Mouse (Mus musculus): ENCODE data around the gene Nsun4. TPM values are rescaled to one million over a fixed set of nuclear protein-coding genes. Genes with fewer than 3 reads are reported as not detected.
A peak's percentile ranks its signal among the peaks of the same experiment; 100 is the strongest.

The Nsun4 gene
- total and polyA plus RNA-seq, 3 experiments, result 11.8 to 14.9 TPM; not detected in 1

DNA sequence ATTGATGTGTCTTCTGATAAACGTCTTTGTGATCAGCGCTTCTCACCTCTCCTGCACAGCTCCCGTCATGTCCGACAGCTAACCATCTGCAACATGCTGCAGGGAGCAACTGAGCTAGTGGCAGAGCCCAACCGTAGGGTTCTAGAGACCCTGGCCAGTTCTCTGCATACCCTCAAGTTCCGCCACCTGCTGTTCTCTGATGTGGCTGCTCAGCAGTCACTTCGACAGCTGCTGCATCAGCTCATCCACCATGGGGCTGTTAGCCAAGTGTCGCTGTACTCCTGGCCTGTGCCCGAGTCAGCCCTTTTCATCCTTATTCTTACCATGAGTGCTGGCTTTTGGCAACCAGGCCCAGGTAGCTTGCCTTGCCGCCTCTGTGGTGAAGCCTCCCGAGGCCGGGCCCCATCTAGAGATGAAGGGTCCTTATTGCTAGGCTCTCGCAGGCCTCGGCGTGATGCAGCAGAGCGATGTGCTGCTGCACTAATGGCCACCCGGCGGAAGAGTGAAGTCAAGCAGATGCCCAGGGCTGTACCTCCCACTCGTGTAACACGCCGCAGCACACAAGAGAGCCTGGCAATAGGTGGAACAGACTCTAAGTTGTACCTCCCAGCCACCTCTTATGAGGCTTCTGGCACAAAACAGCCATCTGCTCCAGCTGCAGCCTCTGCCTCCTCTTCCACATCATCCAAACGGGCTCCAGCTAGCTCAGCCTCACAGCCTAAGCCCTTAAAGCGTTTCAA lies 35.0 kb upstream of the Nsun4 start:
- Histone ChIP-seq H3K4me1 (ENCODE audit: control insufficient read depth in 1 of 2, insufficient read depth in 2 of 2, low read length in 2 of 2) (no peaks in the 10 kb centered on the region), H3K27ac (ENCODE audit: control insufficient read depth, low read depth, low read length) (no peak overlapping the region), H3K36me3 (ENCODE audit: control insufficient read depth in 1 of 2, insufficient read depth in 2 of 2, low read length in 2 of 2) (peaks cover 0 to 12% of the 10 kb centered on the region in 2 experiments; a peak in 2 of 4 replicates), H3K9me3 (replicated peaks; ENCODE audit: insufficient read depth, low read length) (no peaks in the 10 kb centered on the region), H3K27me3 (ENCODE audit: control insufficient read depth in 1 of 2, insufficient read depth in 2 of 2, low read length in 2 of 2) (no peaks in the 10 kb centered on the region), H3K9ac (ENCODE audit: control insufficient read depth, low read depth, low read length, poor library complexity, severe bottlenecking) (no peak overlapping the region), H3K4me3 (ENCODE audit: control insufficient read depth in 1 of 2, insufficient read depth in 1 of 2, low read depth in 2 of 2, low read length in 2 of 2) (no peak overlapping the region), H3K79me2 (ENCODE audit: control insufficient read depth, insufficient read depth, low read length, poor library complexity) (no peaks in the 10 kb centered on the region)
- no peak for DNase-seq (ENCODE audit: low read depth, low spot score)
- no peak; the same call in 1 of the 2 replicates for TF ChIP-seq ZMIZ1 (IDR thresholded peaks at IDR 0.05; ENCODE audit: low read depth, low read length)
- TF ChIP-seq SMC3 (IDR thresholded peaks at IDR 0.05; ENCODE audit: low read depth, low read length), result no peak
- TF ChIP-seq POLR2A (IDR thresholded peaks at IDR 0.05; ENCODE audit: control insufficient read depth in 1 of 2, insufficient read depth in 1 of 2, low read depth in 1 of 2, low read length in 2 of 2, poor library complexity in 1 of 2), result no peak
- no peak for TF ChIP-seq ZC3H11A (IDR thresholded peaks at IDR 0.05; ENCODE audit: low read depth, low read length)
- TF ChIP-seq MEF2A (IDR thresholded peaks at IDR 0.05; ENCODE audit: extremely low read depth, insufficient replicate concordance, low read depth, low read length, poor library complexity, severe bottlenecking), result no peak
- TF ChIP-seq CHD1 (IDR thresholded peaks at IDR 0.05; ENCODE audit: low read depth, low read length), result no peak
- TF ChIP-seq ZNF384 (IDR thresholded peaks at IDR 0.05; ENCODE audit: low read depth, low read length), result no peak
- no peak for TF ChIP-seq KAT2A (conservative IDR thresholded peaks at IDR 0.05; ENCODE audit: low read depth, low read length)
- TF ChIP-seq MAFK (IDR thresholded peaks at IDR 0.05; ENCODE audit: borderline replicate concordance, low read depth, low read length), result no peak
- TF ChIP-seq TBP (IDR thresholded peaks at IDR 0.05; ENCODE audit: low read depth, low read length), result no peak
- TF ChIP-seq JUND (IDR thresholded peaks at IDR 0.05; ENCODE audit: low read depth, low read length), result no peak
- no peak for TF ChIP-seq RAD21 (IDR thresholded peaks at IDR 0.05; ENCODE audit: low read depth, low read length)

DNA sequence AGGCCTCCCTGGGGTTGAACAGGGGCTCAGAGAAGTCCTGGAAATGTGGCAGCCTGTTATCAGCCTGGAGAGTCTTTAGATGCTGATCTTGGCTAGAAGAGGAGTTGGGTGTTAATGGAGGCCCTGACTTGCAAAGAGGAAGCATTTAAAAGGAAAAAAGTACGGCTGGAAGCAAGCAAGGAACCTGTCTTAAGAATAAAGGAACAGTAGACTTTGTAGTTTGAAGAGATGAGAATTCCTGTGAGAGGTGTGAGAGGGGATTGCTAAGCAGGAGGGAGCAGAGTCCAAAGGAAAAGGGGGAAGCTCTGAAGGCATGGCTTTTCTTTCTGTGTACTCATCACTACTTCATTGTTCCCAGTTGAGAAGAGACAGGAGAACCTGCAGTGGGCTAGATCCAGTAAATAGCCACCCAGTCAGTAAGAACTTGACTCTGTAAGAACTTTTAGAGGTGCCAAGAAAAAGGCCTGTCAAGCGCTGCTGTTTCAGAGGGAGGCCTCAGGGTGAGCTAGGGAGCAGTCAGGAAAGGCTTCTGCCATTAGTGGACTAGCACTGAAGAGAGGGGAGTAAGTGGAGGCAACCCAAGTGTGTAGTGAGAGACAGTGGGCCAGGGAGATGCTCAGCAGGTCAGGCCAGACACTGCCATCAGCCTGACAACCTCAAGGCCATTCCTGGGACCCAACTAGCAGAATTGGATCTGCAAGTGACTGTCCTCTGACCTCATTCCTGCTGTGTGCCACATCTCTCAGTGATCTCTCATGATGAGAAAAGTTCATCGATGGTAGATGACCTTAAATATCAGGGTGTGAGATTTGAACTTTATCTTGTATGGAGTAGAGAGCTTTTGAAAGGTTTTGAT lies 23.8 kb upstream of the Nsun4 start:
- H3K4me1 ChIP-seq (ENCODE audit: control insufficient read depth in 1 of 2, insufficient read depth in 2 of 2, low read length in 2 of 2), result peaks cover 13 to 15% of the 10 kb centered on the region in 2 experiments
- H3K9me3 ChIP-seq (replicated peaks; ENCODE audit: insufficient read depth, low read length), result no peaks in the 10 kb centered on the region
- H3K36me3 ChIP-seq (ENCODE audit: control insufficient read depth in 1 of 2, insufficient read depth in 2 of 2, low read length in 2 of 2), result peaks cover 14 to 19% of the 10 kb centered on the region in 2 experiments
- peak overlapping the region; percentile 86 for H3K27ac ChIP-seq (ENCODE audit: control insufficient read depth, low read depth, low read length)
- peaks cover 50% of the 10 kb centered on the region for H3K79me2 ChIP-seq (ENCODE audit: control insufficient read depth, insufficient read depth, low read length, poor library complexity)
- no peaks in the 10 kb centered on the region for H3K27me3 ChIP-seq (ENCODE audit: control insufficient read depth in 1 of 2, insufficient read depth in 2 of 2, low read length in 2 of 2)
- TF ChIP-seq GATA1 (IDR thresholded peaks at IDR 0.05; ENCODE audit: low read depth, low read length) (peak; percentile 30; the same call in 1 of the 2 replicates), TAL1 (IDR thresholded peaks at IDR 0.05; ENCODE audit: low read length) (no peak), TBP (IDR thresholded peaks at IDR 0.05; ENCODE audit: low read depth, low read length) (0 out of 2 replicates have a peak, but pooled peaks have one; percentile 6), NELFE (IDR thresholded peaks at IDR 0.05; ENCODE audit: low read depth, low read length) (no peak)
- DNase-seq (ENCODE audit: low read depth, low spot score), result peak; percentile 69
- H3K4me3 ChIP-seq (ENCODE audit: control insufficient read depth in 1 of 2, insufficient read depth in 1 of 2, low read depth in 2 of 2, low read length in 2 of 2), result peak overlapping the region; percentile 92 to 98
- H3K9ac ChIP-seq (ENCODE audit: control insufficient read depth, low read depth, low read length, poor library complexity, severe bottlenecking), result peak overlapping the region; percentile 99

Measured in MEL (cell line).